Mouse (Mus musculus): ENCODE results near the gene Gm37419. TPM values are rescaled to one million over a fixed set of nuclear protein-coding genes. Genes with fewer than 3 reads are reported as not detected.

Gm37419 gene
- polyA plus RNA-seq, 1 experiment from 2014 or later = not detected

DNA sequence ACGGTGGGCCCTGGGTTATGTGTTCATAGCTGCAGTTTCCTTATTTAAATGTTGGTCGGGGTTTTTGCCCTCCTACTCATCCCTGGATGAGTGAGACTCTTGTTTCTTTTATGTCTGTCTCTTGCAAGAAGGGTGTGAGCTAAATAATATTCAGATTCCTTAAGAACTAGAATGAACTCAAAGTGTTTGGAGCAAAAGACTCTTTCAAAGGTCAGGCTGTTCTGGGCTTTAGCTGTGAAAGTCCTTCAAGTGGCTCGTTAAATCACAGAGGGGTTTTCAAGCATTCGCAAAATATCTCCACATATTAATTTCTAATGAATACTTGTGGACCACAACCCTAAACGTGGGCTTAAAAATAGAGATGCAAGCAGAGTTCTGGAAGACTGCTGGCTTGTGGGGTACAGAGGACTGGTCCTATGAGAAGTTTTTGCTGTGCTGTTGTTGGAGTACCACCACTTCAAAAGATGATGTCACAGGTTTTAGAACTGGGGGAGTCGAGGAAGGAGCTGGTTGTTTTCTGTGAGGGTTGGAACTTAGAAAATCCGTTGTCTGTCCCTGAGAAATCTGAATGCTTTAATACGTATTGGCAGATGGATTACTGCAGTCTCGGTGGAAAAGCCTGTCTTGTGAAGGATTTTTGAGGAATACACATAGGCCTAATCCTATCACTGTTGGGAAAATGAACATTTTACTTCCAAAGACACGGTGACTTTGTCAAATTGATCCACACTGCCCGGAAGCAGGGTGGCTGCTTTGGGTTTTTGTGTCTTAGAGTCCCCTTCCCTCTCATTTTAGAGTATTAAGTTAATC lies 2.1 kb downstream of the Gm37419 start:
- H3K27ac ChIP-seq = no peak overlapping the region
- no peak for ATAC-seq
- WGBS = 57% methylated on average over 11 of the region's 11 CpGs
- H3K9me3 ChIP-seq = no peaks in the 10 kb centered on the region
- peak overlapping the region; percentile 90 for H3K4me2 ChIP-seq (replicated peaks)
- H3K4me3 ChIP-seq (replicated peaks) = peak overlapping the region; percentile 77; the same call in 1 of the 2 replicates
- H3K36me3 ChIP-seq = no peaks in the 10 kb centered on the region
- H3K4me1 ChIP-seq (replicated peaks) = peaks cover 10% of the 10 kb centered on the region
- no peak overlapping the region for H3K9ac ChIP-seq
- no peaks in the 10 kb centered on the region for H3K27me3 ChIP-seq (replicated peaks)

- Histone ChIP-seq H3K4me2 (replicated peaks) (no peak overlapping the region), H3K36me3 (no peaks in the 10 kb centered on the region), H3K4me3 (replicated peaks) (no peak overlapping the region), H3K9ac (no peak overlapping the region), H3K4me1 (replicated peaks) (peaks cover 10% of the 10 kb centered on the region), H3K27ac (no peak overlapping the region), H3K9me3 (no peaks in the 10 kb centered on the region), H3K27me3 (replicated peaks) (no peaks in the 10 kb centered on the region)
- no peak for ATAC-seq
- 3% methylated on average over 4 of the region's 4 CpGs for WGBS
These were observed 2.9 kb downstream of the Gm37419 start for GRCm38 (mm10) chr16:23991170-23991569.

GRCm38 (mm10) chr16:23991846-23992580 lies 3.7 kb downstream of the Gm37419 start:
- H3K9me3 ChIP-seq = no peaks in the 10 kb centered on the region
- H3K27me3 ChIP-seq (replicated peaks) = no peaks in the 10 kb centered on the region
- 78% methylated on average over 14 of the region's 14 CpGs for WGBS
- H3K4me2 ChIP-seq (replicated peaks) = no peak overlapping the region
- H3K27ac ChIP-seq = no peak overlapping the region
- H3K36me3 ChIP-seq = no peaks in the 10 kb centered on the region
- no peak for ATAC-seq
- H3K4me1 ChIP-seq (replicated peaks) = peaks cover 7% of the 10 kb centered on the region
- no peak overlapping the region for H3K9ac ChIP-seq
- H3K4me3 ChIP-seq (replicated peaks) = no peak overlapping the region

DNA sequence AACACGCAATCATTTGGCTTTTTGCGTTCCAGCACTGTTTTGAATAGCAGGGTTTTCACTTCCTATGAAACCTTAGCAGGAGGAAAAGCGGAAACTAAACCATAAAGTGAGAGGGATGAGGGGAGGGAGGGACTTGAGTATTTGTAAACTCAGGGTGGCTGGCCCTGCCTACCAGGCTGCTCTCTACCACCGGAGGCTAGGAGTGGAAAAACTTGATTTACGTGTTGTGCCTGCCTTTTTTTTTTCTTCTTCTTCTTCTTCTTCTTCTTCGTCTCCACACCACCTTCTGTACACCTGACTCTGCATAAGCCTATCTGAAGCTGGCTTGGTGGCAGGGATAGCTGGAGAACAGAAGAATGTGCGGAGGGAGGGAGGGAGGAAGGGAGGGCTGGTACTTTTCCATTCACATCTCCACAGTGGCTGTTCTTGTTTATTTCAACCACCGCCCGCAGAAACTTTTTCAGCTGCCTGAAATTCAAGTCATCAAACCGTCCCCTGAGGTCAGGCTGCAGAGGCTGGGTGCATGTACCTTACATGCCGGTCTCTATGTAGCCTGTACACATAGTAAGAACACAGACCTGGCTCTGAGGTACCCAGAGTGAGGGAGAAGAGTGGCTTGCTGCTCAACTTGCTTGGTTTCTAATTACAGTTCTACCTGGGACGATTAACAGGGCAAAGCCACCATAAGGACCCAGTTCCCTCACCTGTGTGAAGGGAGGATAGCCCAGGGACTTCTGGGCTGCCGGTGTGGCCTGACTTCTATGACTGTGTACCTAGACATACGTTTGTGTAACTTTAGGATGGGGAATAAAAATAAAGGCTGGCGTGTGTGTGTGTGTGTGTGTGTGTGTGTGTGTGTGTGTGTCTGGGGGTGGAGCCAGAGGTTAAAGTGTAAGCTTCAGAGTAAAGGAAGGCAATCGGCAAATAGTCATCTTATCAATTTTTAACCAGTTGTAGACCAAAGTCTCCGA lies 5.4 kb downstream of the Gm37419 start:
- H3K9me3 ChIP-seq = no peaks in the 10 kb centered on the region
- H3K4me1 ChIP-seq (replicated peaks) = peaks cover 6% of the 10 kb centered on the region; the same call in 1 of the 2 replicates
- H3K9ac ChIP-seq = no peak overlapping the region
- 0 out of 2 replicates have a peak overlapping the region, but pooled peaks have one; percentile 9 for H3K4me3 ChIP-seq (replicated peaks)
- 18% methylated on average over 17 of the region's 17 CpGs for whole genome bisulfite sequencing
- H3K27ac ChIP-seq = peak overlapping the region; percentile 77
- peak; percentile 66 for ATAC-seq
- H3K4me2 ChIP-seq (replicated peaks) = peak overlapping the region; percentile 45
- no peaks in the 10 kb centered on the region for H3K27me3 ChIP-seq (replicated peaks)
- H3K36me3 ChIP-seq = no peaks in the 10 kb centered on the region

GRCm38 (mm10) chr16:23996342-23996741 lies 8.1 kb downstream of the Gm37419 start:
- WGBS = 79% methylated on average over 7 of the region's 7 CpGs
- H3K27me3 ChIP-seq (replicated peaks) = no peaks in the 10 kb centered on the region
- H3K4me1 ChIP-seq (replicated peaks) = peaks cover 6% of the 10 kb centered on the region; the same call in 1 of the 2 replicates
- H3K9me3 ChIP-seq = no peaks in the 10 kb centered on the region
- no peak overlapping the region for H3K4me3 ChIP-seq (replicated peaks)
- no peaks in the 10 kb centered on the region for H3K36me3 ChIP-seq
- H3K4me2 ChIP-seq (replicated peaks) = no peak overlapping the region
- ATAC-seq = no peak
- H3K9ac ChIP-seq = no peak overlapping the region
- no peak overlapping the region for H3K27ac ChIP-seq

DNA sequence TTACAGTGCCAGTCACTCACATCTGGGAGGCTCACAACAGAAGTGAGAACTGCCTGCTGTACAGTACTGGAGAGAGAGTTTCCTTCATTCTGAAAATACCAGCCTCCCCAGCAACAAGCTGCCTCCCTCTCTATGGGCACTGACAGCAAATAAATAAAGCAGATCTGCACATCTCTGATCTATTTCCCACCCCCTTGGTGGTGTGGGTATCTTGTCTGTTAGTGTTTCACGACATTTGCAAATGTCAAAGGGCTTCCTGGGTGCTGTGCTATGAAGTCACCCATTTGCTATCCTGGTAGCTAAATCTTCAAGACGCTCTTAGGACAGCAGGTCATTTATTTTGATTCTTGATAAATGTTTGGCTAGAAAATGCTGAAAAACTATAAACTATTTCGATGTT lies 8.9 kb downstream of the Gm37419 start:
- H3K9me3 ChIP-seq = no peaks in the 10 kb centered on the region
- no peak overlapping the region for H3K4me3 ChIP-seq (replicated peaks)
- peaks cover 6% of the 10 kb centered on the region; the same call in 1 of the 2 replicates for H3K4me1 ChIP-seq (replicated peaks)
- H3K36me3 ChIP-seq = no peaks in the 10 kb centered on the region
- H3K27me3 ChIP-seq (replicated peaks) = no peaks in the 10 kb centered on the region
- WGBS = 73% methylated on average over 3 of the region's 3 CpGs
- no peak overlapping the region for H3K27ac ChIP-seq
- no peak for ATAC-seq
- no peak overlapping the region for H3K4me2 ChIP-seq (replicated peaks)
- no peak overlapping the region for H3K9ac ChIP-seq

GRCm38 (mm10) chr16:23997912-23998311 lies 9.6 kb downstream of the Gm37419 start:
- H3K27ac ChIP-seq = no peak overlapping the region

DNA sequence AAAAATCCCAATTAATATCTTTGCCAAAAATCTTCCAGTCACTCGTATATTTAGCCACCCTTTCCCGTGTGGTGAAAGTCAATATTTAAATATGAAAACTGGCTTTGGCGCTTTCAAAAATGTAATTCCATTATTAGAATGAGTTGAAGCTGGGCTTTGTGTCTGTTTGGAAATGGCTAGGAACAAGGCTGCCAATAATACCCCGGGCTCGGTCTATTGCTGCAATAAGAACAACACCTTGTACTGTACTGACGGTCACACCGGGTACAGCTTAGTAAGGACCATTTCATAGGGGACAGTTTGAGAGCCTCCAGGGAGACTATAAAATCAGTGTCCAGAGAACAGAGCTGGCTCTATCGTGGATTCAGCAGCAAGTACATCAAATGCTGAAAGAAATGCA lies 17.6 kb downstream of the Gm37419 start:
- H3K9me3 ChIP-seq = no peaks in the 10 kb centered on the region
- no peak overlapping the region for H3K27ac ChIP-seq
- no peak overlapping the region for H3K4me3 ChIP-seq (replicated peaks)
- H3K36me3 ChIP-seq = no peaks in the 10 kb centered on the region
- H3K4me2 ChIP-seq (replicated peaks) = no peak overlapping the region
- no peaks in the 10 kb centered on the region for H3K4me1 ChIP-seq (replicated peaks)
- WGBS = 82% methylated on average over 8 of the region's 8 CpGs
- H3K27me3 ChIP-seq (replicated peaks) = no peaks in the 10 kb centered on the region
- H3K9ac ChIP-seq = no peak overlapping the region
- ATAC-seq = no peak

More at GRCm38 (mm10) chr16:23997912-23998311, 9.6 kb downstream of the Gm37419 start:
- Histone ChIP-seq H3K4me2 (replicated peaks) (no peak overlapping the region), H3K4me3 (replicated peaks) (no peak overlapping the region), H3K4me1 (replicated peaks) (peaks cover 6% of the 10 kb centered on the region; the same call in 1 of the 2 replicates), H3K36me3 (no peaks in the 10 kb centered on the region), H3K27me3 (replicated peaks) (no peaks in the 10 kb centered on the region), H3K9ac (no peak overlapping the region), H3K9me3 (no peaks in the 10 kb centered on the region)
- no peak for ATAC-seq
- 85% methylated on average over 6 of the region's 6 CpGs for WGBS

- H3K4me2 ChIP-seq (replicated peaks) = no peak overlapping the region
- H3K27ac ChIP-seq = no peak overlapping the region
- no peak overlapping the region for H3K9ac ChIP-seq
- no peaks in the 10 kb centered on the region for H3K36me3 ChIP-seq
- H3K4me1 ChIP-seq (replicated peaks) = no peaks in the 10 kb centered on the region
- WGBS = 79% methylated on average over 2 of the region's 2 CpGs
- ATAC-seq = no peak
- H3K27me3 ChIP-seq (replicated peaks) = no peaks in the 10 kb centered on the region
- H3K4me3 ChIP-seq (replicated peaks) = no peak overlapping the region
- H3K9me3 ChIP-seq = no peaks in the 10 kb centered on the region
These were observed 21.6 kb downstream of the Gm37419 start for GRCm38 (mm10) chr16:24009891-24010290.

GRCm38 (mm10) chr16:24011306-24011705 lies 23.0 kb downstream of the Gm37419 start:
- Histone ChIP-seq H3K4me3 (replicated peaks) (no peak overlapping the region), H3K9ac (no peak overlapping the region), H3K36me3 (no peaks in the 10 kb centered on the region), H3K4me2 (replicated peaks) (no peak overlapping the region), H3K27me3 (replicated peaks) (no peaks in the 10 kb centered on the region), H3K27ac (no peak overlapping the region), H3K4me1 (replicated peaks) (no peaks in the 10 kb centered on the region), H3K9me3 (no peaks in the 10 kb centered on the region)
- no peak for ATAC-seq
- 80% methylated on average over 3 of the region's 3 CpGs for WGBS

- H3K36me3 ChIP-seq = no peaks in the 10 kb centered on the region
- no peaks in the 10 kb centered on the region for H3K4me1 ChIP-seq (replicated peaks)
- H3K27me3 ChIP-seq (replicated peaks) = no peaks in the 10 kb centered on the region
- H3K4me2 ChIP-seq (replicated peaks) = no peak overlapping the region
- 25% methylated on average over 3 of the region's 3 CpGs for WGBS
- no peak overlapping the region for H3K4me3 ChIP-seq (replicated peaks)
- no peaks in the 10 kb centered on the region for H3K9me3 ChIP-seq
- no peak overlapping the region for H3K27ac ChIP-seq
- H3K9ac ChIP-seq = no peak overlapping the region
- ATAC-seq = no peak
These were observed 23.8 kb downstream of the Gm37419 start for GRCm38 (mm10) chr16:24012066-24012465.

- H3K4me3 ChIP-seq (replicated peaks) = no peak overlapping the region
- no peaks in the 10 kb centered on the region for H3K27me3 ChIP-seq (replicated peaks)
- H3K4me2 ChIP-seq (replicated peaks) = no peak overlapping the region
- no peak overlapping the region for H3K27ac ChIP-seq
- H3K9me3 ChIP-seq = no peaks in the 10 kb centered on the region
- H3K9ac ChIP-seq = no peak overlapping the region
- no peak for ATAC-seq
- 81% methylated on average over 3 of the region's 3 CpGs for WGBS
- H3K36me3 ChIP-seq = no peaks in the 10 kb centered on the region
- H3K4me1 ChIP-seq (replicated peaks) = no peaks in the 10 kb centered on the region
These were observed 26.1 kb downstream of the Gm37419 start for GRCm38 (mm10) chr16:24014378-24014777.

Data from intestine, embryonic 15.5 days (tissue).